Mouse (Mus musculus): ENCODE measurements around the gene Magohb. TPM values are rescaled to one million over a fixed set of nuclear protein-coding genes. Genes with fewer than 3 reads are reported as not detected.
A peak's percentile ranks its signal among the peaks of the same experiment; 100 is the strongest.

Gene Magohb
- polyA plus RNA-seq (2012; rRNA removed), result 0.41 and 0.44 TPM in 2 replicates

DNA sequence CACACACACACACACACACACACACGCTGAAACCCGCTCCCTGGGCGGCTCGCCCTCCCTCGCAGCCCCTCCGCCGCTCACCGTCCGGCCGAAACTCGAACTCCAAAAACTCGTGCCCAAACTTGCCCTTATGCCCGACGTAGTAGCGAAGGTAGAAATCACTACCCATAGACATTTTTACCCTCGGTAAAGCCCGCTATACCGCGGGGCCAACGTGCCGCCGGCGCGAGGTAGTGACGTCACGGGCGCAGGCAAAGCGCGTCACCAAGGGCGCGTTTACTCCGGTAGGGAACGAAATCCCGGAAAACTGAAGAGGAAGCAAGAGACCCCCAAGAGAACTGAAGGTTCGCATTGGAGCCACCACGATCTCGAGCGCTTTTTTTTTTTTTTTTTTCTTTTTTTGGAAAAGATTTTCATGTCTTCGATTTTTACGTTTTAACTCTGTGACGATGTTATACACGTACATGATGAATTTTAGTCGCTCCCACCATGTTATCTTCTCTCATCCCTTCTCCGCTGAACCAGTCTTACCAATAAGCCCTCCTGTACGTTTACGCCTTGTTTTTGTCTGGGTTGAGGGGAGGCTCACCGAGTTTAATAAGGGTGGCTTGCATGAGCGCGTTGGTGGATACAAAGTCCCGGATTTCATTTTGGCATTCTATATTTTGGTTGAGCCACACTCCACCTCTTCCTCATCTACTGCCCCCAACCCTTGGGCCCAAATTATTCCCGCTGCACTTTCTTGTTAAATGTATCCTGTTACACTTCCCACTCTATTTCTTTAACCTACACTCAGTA lies at the start of gene Magohb:
Gene Magohb (minus strand): TSS at position 254 of the 798 bp plus-strand sequence.
- Histone ChIP-seq H3K27ac (ENCODE audit: insufficient read depth, low read length) (peak within 1 kb of the TSS; percentile 4; the same call in 1 of the 2 replicates), H3K36me3 (ENCODE audit: control insufficient read depth, insufficient read depth, low read length) (peaks cover under 1% of the 10 kb centered on the region; the same call in 1 of the 2 replicates), H3K27me3 (ENCODE audit: control insufficient read depth, insufficient read depth, low read length) (no peaks in the 10 kb centered on the region), H3K4me3 (ENCODE audit: extremely low read depth, insufficient read depth, insufficient read length) (peak within 1 kb of the TSS; percentile 81), H3K4me1 (ENCODE audit: control insufficient read depth, insufficient read depth, insufficient read length) (0 out of 2 replicates have a peak, but pooled peaks cover 2% of the 10 kb centered on the region)
- TF ChIP-seq CTCF (IDR thresholded peaks at IDR 0.05; ENCODE audit: extremely low read depth, insufficient read depth, insufficient read length, insufficient replicate concordance), result no peak
- no peak; the same call in 1 of the 2 replicates for TF ChIP-seq POLR2A (IDR thresholded peaks at IDR 0.05; ENCODE audit: low read depth, low read length)
- DNase-seq (ENCODE audit: low read depth in 1 of 2, low spot score in 2 of 2), result peak; percentile 73 to 74
- 5% methylated on average over 51 of the region's 51 CpGs for WGBS

DNA sequence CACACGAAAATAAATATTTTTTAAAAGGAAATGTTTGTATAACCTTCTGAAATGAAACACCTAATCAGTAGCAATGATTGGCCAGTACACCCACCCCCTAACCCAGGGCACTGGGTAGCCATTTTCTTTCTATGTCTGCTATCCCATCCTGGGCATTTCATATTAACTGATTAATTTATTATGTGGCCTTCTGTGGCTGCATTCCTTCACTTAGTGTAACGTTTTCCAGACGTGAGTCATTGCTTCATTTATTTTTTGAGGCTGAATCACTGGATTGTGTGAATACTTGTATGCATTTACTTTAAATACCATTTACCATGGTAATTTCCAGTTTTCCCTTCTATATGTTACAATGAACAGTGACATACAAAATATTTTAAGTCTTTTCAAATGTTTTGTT lies 47.0 kb upstream of the Magohb start:
- Histone ChIP-seq H3K27me3 (ENCODE audit: control insufficient read depth, insufficient read depth, low read length) (no peaks in the 10 kb centered on the region), H3K4me3 (ENCODE audit: extremely low read depth, insufficient read depth, insufficient read length) (no peak overlapping the region), H3K27ac (ENCODE audit: insufficient read depth, low read length) (no peak overlapping the region), H3K4me1 (ENCODE audit: control insufficient read depth, insufficient read depth, insufficient read length) (no peaks in the 10 kb centered on the region), H3K36me3 (ENCODE audit: control insufficient read depth, insufficient read depth, low read length) (no peaks in the 10 kb centered on the region)
- TF ChIP-seq CTCF (IDR thresholded peaks at IDR 0.05; ENCODE audit: extremely low read depth, insufficient read depth, insufficient read length, insufficient replicate concordance) (no peak), POLR2A (IDR thresholded peaks at IDR 0.05; ENCODE audit: low read depth, low read length) (no peak)
- WGBS, result 77% methylated on average over 3 of the region's 3 CpGs
- no peak for DNase-seq (ENCODE audit: low read depth in 1 of 2, low spot score in 2 of 2)

DNA sequence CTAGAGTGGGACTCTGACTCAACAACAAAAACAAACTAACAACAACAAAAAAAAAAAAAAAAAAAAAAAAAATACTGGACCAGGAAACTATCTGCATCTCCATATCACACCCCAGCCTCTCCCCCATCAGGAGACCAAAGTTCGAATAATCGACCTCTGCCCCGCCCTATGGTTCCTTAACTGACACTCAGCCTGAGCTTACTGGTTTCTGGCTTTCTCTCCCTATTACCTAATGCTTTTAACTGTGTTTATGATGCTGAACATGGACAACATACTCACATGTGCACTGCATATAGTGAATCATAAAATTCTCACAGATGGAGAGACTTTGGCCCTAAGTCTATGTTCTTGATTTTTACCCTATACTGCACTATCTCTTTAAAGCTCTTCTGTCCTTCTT lies 46.3 kb upstream of the Magohb start:
- H3K27ac ChIP-seq (ENCODE audit: insufficient read depth, low read length), result no peak overlapping the region
- WGBS, result 87% methylated on average over 3 of the region's 3 CpGs
- no peaks in the 10 kb centered on the region for H3K36me3 ChIP-seq (ENCODE audit: control insufficient read depth, insufficient read depth, low read length)
- no peaks in the 10 kb centered on the region for H3K4me1 ChIP-seq (ENCODE audit: control insufficient read depth, insufficient read depth, insufficient read length)
- H3K27me3 ChIP-seq (ENCODE audit: control insufficient read depth, insufficient read depth, low read length), result no peaks in the 10 kb centered on the region
- DNase-seq (ENCODE audit: low read depth in 1 of 2, low spot score in 2 of 2), result no peak
- TF ChIP-seq POLR2A (IDR thresholded peaks at IDR 0.05; ENCODE audit: low read depth, low read length) (no peak), CTCF (IDR thresholded peaks at IDR 0.05; ENCODE audit: extremely low read depth, insufficient read depth, insufficient read length, insufficient replicate concordance) (no peak)
- H3K4me3 ChIP-seq (ENCODE audit: extremely low read depth, insufficient read depth, insufficient read length), result no peak overlapping the region

DNA sequence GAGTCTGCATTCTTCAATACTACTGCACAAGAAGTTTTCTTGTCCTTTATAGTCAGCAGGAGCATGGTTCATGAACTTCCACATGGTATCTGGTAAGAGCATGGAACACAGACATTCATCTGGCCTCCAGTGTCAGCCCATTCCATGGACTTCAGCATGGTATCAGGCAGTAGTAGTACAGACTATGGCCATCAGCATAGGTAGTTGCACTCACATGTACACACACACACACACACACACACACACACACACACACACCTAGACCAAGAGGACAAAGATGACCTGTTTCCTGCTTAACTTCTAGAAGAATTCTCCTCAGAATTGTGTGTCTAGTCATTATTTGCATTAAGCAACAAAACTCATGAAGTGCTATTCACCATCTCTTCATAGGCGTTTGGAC lies 45.7 kb upstream of the Magohb start:
- DNase-seq (ENCODE audit: low read depth in 1 of 2, low spot score in 2 of 2), result no peak
- no peaks in the 10 kb centered on the region for H3K4me1 ChIP-seq (ENCODE audit: control insufficient read depth, insufficient read depth, insufficient read length)
- no peaks in the 10 kb centered on the region for H3K27me3 ChIP-seq (ENCODE audit: control insufficient read depth, insufficient read depth, low read length)
- no peak overlapping the region for H3K27ac ChIP-seq (ENCODE audit: insufficient read depth, low read length)
- 77% methylated on average over 1 of the region's 1 CpGs for WGBS
- H3K4me3 ChIP-seq (ENCODE audit: extremely low read depth, insufficient read depth, insufficient read length), result no peak overlapping the region
- no peaks in the 10 kb centered on the region for H3K36me3 ChIP-seq (ENCODE audit: control insufficient read depth, insufficient read depth, low read length)
- TF ChIP-seq CTCF (IDR thresholded peaks at IDR 0.05; ENCODE audit: extremely low read depth, insufficient read depth, insufficient read length, insufficient replicate concordance) (no peak), POLR2A (IDR thresholded peaks at IDR 0.05; ENCODE audit: low read depth, low read length) (no peak)

DNA sequence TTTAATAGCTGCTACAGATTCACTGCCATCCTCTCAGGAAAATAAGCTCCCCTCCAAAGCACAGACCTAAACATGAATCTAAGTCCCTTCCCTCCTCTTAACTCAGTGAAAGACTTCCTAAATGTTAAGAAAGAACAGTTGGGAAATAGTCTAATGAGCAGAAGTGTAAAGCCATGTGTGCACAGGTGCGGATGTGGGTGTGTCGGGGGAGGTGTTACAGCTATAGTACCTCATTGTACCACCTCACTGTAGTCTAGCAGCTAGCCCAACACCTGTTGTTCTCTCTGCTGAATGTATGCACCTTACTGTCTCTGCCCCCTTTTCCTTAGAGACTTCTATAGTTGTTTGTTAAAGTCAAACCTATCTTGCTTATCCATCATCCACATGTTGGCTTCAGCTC lies 34.0 kb upstream of the Magohb start:
- H3K27me3 ChIP-seq (ENCODE audit: control insufficient read depth, insufficient read depth, low read length), result no peaks in the 10 kb centered on the region
- WGBS, result 85% methylated on average over 2 of the region's 2 CpGs
- H3K27ac ChIP-seq (ENCODE audit: insufficient read depth, low read length), result no peak overlapping the region
- H3K4me1 ChIP-seq (ENCODE audit: control insufficient read depth, insufficient read depth, insufficient read length), result no peaks in the 10 kb centered on the region
- H3K4me3 ChIP-seq (ENCODE audit: extremely low read depth, insufficient read depth, insufficient read length), result no peak overlapping the region
- TF ChIP-seq POLR2A (IDR thresholded peaks at IDR 0.05; ENCODE audit: low read depth, low read length), result no peak
- no peak for TF ChIP-seq CTCF (IDR thresholded peaks at IDR 0.05; ENCODE audit: extremely low read depth, insufficient read depth, insufficient read length, insufficient replicate concordance)
- H3K36me3 ChIP-seq (ENCODE audit: control insufficient read depth, insufficient read depth, low read length), result no peaks in the 10 kb centered on the region
- no peak for DNase-seq (ENCODE audit: low read depth in 1 of 2, low spot score in 2 of 2)

DNA sequence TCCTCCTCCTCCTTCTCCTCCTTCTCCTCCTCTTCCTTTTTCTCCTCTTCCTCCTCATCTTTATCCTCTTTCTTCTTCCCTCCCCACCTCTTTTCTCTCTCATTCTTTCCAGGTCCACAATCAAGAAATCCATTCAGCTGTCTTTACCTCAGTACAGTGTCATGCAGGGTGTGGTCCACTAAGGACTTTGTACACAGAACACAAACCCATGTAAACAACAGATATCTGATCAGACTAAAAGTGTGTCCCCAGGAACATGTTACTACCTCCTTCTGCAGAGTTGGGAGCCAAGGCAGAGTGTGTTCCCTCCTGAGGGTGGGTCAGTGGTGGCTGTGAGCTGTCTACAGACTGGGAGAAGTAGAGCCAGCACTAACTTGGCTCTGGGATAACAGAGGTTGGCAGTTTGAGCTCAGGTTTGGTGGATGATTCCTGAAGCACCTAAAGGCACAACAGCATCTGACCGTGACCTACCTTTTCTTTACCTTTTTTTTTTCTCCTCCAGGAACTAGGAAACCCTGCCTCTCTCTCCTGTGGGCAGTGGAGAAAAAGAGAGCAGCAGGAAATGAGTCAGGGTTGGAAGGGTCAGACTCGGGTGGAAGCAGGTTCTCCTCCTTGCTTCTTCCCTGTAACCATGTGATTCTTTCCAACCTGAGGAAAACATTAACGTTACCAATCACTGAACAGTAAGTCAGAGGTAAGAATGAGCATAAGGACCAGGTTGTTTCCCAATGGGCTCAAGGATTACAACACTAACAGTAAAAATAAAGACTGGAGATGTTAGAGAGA lies 29.0 kb upstream of the Magohb start:
- Histone ChIP-seq H3K4me3 (ENCODE audit: extremely low read depth, insufficient read depth, insufficient read length) (no peak overlapping the region), H3K27me3 (ENCODE audit: control insufficient read depth, insufficient read depth, low read length) (no peaks in the 10 kb centered on the region), H3K4me1 (ENCODE audit: control insufficient read depth, insufficient read depth, insufficient read length) (no peaks in the 10 kb centered on the region), H3K27ac (ENCODE audit: insufficient read depth, low read length) (no peak overlapping the region), H3K36me3 (ENCODE audit: control insufficient read depth, insufficient read depth, low read length) (no peaks in the 10 kb centered on the region)
- DNase-seq (ENCODE audit: low read depth in 1 of 2, low spot score in 2 of 2), result no peak
- TF ChIP-seq POLR2A (IDR thresholded peaks at IDR 0.05; ENCODE audit: low read depth, low read length) (no peak), CTCF (IDR thresholded peaks at IDR 0.05; ENCODE audit: extremely low read depth, insufficient read depth, insufficient read length, insufficient replicate concordance) (no peak)
- 57% methylated on average over 3 of the region's 3 CpGs for WGBS

All from spleen, adult 2 months (tissue).